Mouse (Mus musculus) myocyte (in vitro differentiated cells): ENCODE measurements around the gene Gfra1. TPM values are rescaled to one million over a fixed set of nuclear protein-coding genes. Genes with fewer than 3 reads are reported as not detected.

Experiments
- H3K27me3 ChIP-seq: one replicate; pipeline ENCODE4 v1.6.1; 2011; ENCODE audit not compliant: control insufficient read depth, insufficient read depth, insufficient read length
- H3K36me3 ChIP-seq: one replicate; pipeline ENCODE4 v1.6.1; 2011; ENCODE audit not compliant: control insufficient read depth, insufficient read depth
- H3K4me2 ChIP-seq: one replicate; pipeline ENCODE4 v1.6.1; 2011; ENCODE audit warnings: low read depth, control low read depth
- H3K4me3 ChIP-seq: one replicate; pipeline ENCODE4 v1.5.1; 2011; ENCODE audit warnings: mild to moderate bottlenecking, control low read depth, moderate library complexity
- H3K79me2 ChIP-seq: one replicate; pipeline ENCODE4 v1.6.1; 2011; ENCODE audit not compliant: control insufficient read depth, insufficient read depth
- H3ac ChIP-seq: one replicate; pipeline ENCODE4 v1.6.1; 2011; ENCODE audit not compliant: control insufficient read depth, insufficient read length
- CEBPB ChIP-seq: IDR thresholded peaks from 2 replicates; pipeline ENCODE4 v1.6.1; 2011; ENCODE audit warnings: mild to moderate bottlenecking, moderate library complexity; ENCODE audit not compliant: poor library complexity, insufficient read depth, severe bottlenecking
- E2F4 ChIP-seq: IDR thresholded peaks from one replicate; pipeline ENCODE4 v1.6.1; 2011; ENCODE audit warnings: mild to moderate bottlenecking, control low read depth, moderate library complexity; ENCODE audit not compliant: insufficient read depth
- MAX ChIP-seq: IDR thresholded peaks from one replicate; pipeline ENCODE4 v1.6.1; 2011; ENCODE audit warnings: low read depth, mild to moderate bottlenecking, control low read depth
- MYOD1 ChIP-seq, 3 experiments: IDR thresholded peaks; one replicate each; pipeline ENCODE4 v1.6.1; 2011; ENCODE audit warnings: control low read depth in 2 of 3, low read depth in 2 of 3, mild to moderate bottlenecking in 2 of 3, moderate library complexity in 1 of 3; ENCODE audit not compliant: insufficient read length in 2 of 3, control insufficient read depth in 1 of 3
- MYOG ChIP-seq, 3 experiments: IDR thresholded peaks; one replicate each; pipeline ENCODE4 v1.6.1; 2011; ENCODE audit warnings: control low read depth in 2 of 3, low read depth in 2 of 3, mild to moderate bottlenecking in 2 of 3; ENCODE audit not compliant: insufficient read length in 2 of 3, control insufficient read depth in 1 of 3, insufficient read depth in 1 of 3
- POLR2A ChIP-seq: IDR thresholded peaks from one replicate; pipeline ENCODE4 v1.6.1; 2011; ENCODE audit warnings: low read depth, mild to moderate bottlenecking, control low read depth, moderate library complexity; ENCODE audit not compliant: insufficient read length
- POLR2AphosphoS2 ChIP-seq: IDR thresholded peaks from one replicate; pipeline ENCODE4 v1.6.1; 2011; ENCODE audit warnings: low read depth, control low read depth; ENCODE audit not compliant: insufficient read length
- REST ChIP-seq: IDR thresholded peaks from one replicate; pipeline ENCODE4 v1.6.1; 2011; ENCODE audit warnings: mild to moderate bottlenecking, control low read depth, moderate library complexity; ENCODE audit not compliant: insufficient read depth, insufficient read length
- SRF ChIP-seq: IDR thresholded peaks from one replicate; pipeline ENCODE4 v1.6.1; 2011; ENCODE audit warnings: low read depth; ENCODE audit not compliant: control insufficient read depth, insufficient read length
- TCF12 ChIP-seq: IDR thresholded peaks from one replicate; pipeline ENCODE4 v1.6.1; 2011; ENCODE audit warnings: mild to moderate bottlenecking, control low read depth; ENCODE audit not compliant: poor library complexity, insufficient read depth, severe bottlenecking
- TCF3 ChIP-seq: IDR thresholded peaks from one replicate; pipeline ENCODE4 v1.6.1; 2011; ENCODE audit warnings: low read depth, control low read depth; ENCODE audit not compliant: insufficient read length
- USF1 ChIP-seq: IDR thresholded peaks from one replicate; pipeline ENCODE4 v1.6.1; 2011; ENCODE audit warnings: low read depth, mild to moderate bottlenecking, control low read depth, moderate library complexity
- polyA plus RNA-seq: library from polyadenylated mRNA; unstranded; fragments of >200 nt; fragmentation: generic; extraction: Trizol; gene quantifications from one replicate; pipeline ENCODE4 v1.2.1, GENCODE M21; 2012; ENCODE audit warnings: missing spikeins

The Gfra1 gene
- polyA plus RNA-seq, 1 experiment, result 4.6 TPM

DNA sequence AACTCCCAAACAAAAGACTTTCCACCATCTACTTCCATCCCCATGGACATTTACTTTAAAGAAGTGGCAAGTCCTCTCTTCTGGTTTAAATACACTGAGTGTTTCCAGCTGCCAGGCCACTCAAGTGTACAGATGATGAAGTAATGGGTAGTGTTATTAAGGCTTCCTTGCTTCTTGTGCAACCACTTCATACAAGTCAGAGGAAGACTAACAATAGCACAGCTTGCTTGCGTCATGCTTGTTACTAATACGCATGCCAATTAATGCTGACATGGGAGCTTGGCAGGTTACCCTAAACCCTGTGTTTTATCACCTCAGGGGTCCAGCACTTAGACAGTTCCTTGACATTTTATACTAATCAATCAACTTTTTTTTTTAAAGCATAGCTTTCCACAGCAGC is 196.5 kb downstream of the Gfra1 start:
- Histone ChIP-seq H3ac (no peak overlapping the region), H3K4me3 (no peak overlapping the region), H3K4me2 (no peak overlapping the region), H3K79me2 (no peaks in the 10 kb centered on the region), H3K27me3 (no peaks in the 10 kb centered on the region), H3K36me3 (no peaks in the 10 kb centered on the region)
- TF ChIP-seq TCF3 (no peak), E2F4 (no peak), MYOG (IDR thresholded peaks at IDR 0.05; ENCODE audit: control insufficient read depth in 1 of 3, insufficient read depth in 1 of 3, insufficient read length in 2 of 3, low read depth in 2 of 3) (no peak), USF1 (no peak), SRF (no peak), CEBPB (no peak), MAX (no peak), MYOD1 (IDR thresholded peaks at IDR 0.05; ENCODE audit: control insufficient read depth in 1 of 3, insufficient read length in 2 of 3, low read depth in 2 of 3) (no peak), POLR2A (no peak), REST (no peak), TCF12 (no peak)

DNA sequence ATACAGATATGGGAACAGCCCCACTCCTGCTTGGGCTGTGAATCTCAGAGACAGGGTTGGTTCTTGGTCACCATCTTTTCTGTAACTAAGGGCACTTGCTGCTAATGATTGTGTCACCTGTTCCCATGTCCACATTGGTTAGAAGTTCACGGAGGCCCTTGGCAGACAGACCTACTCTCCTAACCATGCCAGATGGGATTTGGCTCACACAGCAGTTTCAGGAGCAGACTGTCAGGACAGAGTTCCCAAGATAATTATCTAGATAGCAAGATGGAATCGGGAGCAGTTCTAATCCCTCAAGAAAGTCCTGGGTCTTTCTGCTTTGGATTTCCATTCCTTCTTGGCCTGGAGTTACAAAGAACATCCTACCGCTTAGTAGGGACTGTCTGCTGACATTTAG is 199.2 kb downstream of the Gfra1 start:
- Histone ChIP-seq H3K27me3 (no peaks in the 10 kb centered on the region), H3K4me2 (no peak overlapping the region), H3K4me3 (no peak overlapping the region), H3ac (no peak overlapping the region), H3K79me2 (no peaks in the 10 kb centered on the region), H3K36me3 (no peaks in the 10 kb centered on the region)
- TF ChIP-seq CEBPB (no peak), MAX (no peak), MYOD1 (IDR thresholded peaks at IDR 0.05; ENCODE audit: control insufficient read depth in 1 of 3, insufficient read length in 2 of 3, low read depth in 2 of 3) (no peak), POLR2A (no peak), REST (no peak), TCF3 (no peak), TCF12 (no peak), POLR2AphosphoS2 (no peak), USF1 (no peak), E2F4 (no peak), SRF (no peak), MYOG (IDR thresholded peaks at IDR 0.05; ENCODE audit: control insufficient read depth in 1 of 3, insufficient read depth in 1 of 3, insufficient read length in 2 of 3, low read depth in 2 of 3) (no peak)

DNA sequence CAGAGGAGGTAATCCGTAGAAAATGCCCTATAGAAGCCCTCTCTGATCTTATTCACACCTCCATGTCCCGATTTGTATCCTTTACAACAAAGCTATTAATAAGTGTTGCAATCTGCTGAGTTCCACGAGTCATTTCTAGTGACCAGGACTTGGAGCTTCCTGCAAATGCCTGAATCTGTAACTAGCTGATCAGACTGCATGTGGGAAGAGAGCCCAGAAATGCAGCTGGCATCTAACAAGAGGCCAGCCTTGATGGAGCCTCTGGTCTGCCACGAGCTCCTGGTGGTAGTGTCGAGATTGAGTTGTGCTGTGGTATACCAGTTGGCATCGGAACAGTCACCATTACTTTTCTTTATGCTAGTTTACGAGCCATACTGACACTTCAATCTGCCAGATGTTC is 200.3 kb downstream of the Gfra1 start:
- no peak overlapping the region for H3K4me3 ChIP-seq
- H3ac ChIP-seq, result no peak overlapping the region
- TF ChIP-seq CEBPB, result no peak
- no peak for TF ChIP-seq USF1
- TF ChIP-seq E2F4, result no peak
- no peak for TF ChIP-seq TCF3
- no peak for TF ChIP-seq MYOG (IDR thresholded peaks at IDR 0.05; ENCODE audit: control insufficient read depth in 1 of 3, insufficient read depth in 1 of 3, insufficient read length in 2 of 3, low read depth in 2 of 3)
- no peak for TF ChIP-seq MYOD1 (IDR thresholded peaks at IDR 0.05; ENCODE audit: control insufficient read depth in 1 of 3, insufficient read length in 2 of 3, low read depth in 2 of 3)
- no peak for TF ChIP-seq TCF12
- no peak for TF ChIP-seq MAX
- no peak for TF ChIP-seq SRF
- TF ChIP-seq REST, result no peak
- TF ChIP-seq POLR2A, result no peak
- no peak for TF ChIP-seq POLR2AphosphoS2
- no peaks in the 10 kb centered on the region for H3K79me2 ChIP-seq
- H3K27me3 ChIP-seq, result no peaks in the 10 kb centered on the region
- no peak overlapping the region for H3K4me2 ChIP-seq
- H3K36me3 ChIP-seq, result no peaks in the 10 kb centered on the region

DNA sequence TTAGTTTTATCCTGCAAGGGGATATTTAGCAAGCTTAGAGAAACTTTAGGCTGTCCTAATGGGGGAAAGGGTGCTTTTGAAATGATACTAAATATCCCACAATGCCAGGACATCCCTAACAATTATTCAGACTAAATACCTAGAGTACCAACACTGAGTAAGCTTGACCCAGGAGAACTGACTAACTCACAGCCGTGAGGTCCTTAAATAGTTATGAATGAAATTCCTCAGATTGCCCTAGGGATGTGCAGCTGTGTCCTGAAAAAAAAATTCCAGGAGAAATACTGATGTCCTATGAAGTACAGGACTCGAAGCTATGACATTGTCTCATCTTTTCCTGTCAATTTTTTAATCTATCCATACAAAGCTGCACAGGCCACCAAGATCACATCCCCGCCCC is 201.5 kb downstream of the Gfra1 start:
- H3ac ChIP-seq, result no peak overlapping the region
- no peaks in the 10 kb centered on the region for H3K27me3 ChIP-seq
- H3K4me2 ChIP-seq, result no peak overlapping the region
- TF ChIP-seq MAX (no peak), E2F4 (no peak), POLR2A (no peak), MYOG (IDR thresholded peaks at IDR 0.05; ENCODE audit: control insufficient read depth in 1 of 3, insufficient read depth in 1 of 3, insufficient read length in 2 of 3, low read depth in 2 of 3) (no peak), USF1 (no peak), TCF3 (no peak), TCF12 (no peak), SRF (no peak), CEBPB (no peak)
- no peaks in the 10 kb centered on the region for H3K79me2 ChIP-seq
- no peak overlapping the region for H3K4me3 ChIP-seq
- H3K36me3 ChIP-seq, result no peaks in the 10 kb centered on the region

DNA sequence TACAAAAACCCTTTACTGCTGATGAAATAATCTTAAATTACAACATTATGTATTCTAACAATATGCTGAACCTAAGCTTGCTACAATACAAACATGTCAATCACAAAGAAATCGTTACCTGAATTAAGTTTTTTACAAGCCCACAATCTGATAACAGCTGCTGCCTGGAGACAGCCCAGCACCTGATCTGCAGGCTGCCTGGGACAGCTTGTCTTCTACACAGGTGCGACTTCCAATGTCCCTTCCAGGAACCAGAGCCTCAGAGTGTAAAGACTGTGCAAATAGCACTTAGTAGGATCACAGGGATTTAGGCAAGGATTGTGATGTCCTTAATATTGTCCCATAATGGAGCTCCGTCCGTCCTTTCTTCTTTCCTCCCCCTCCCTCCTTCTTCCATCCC is 204.0 kb downstream of the Gfra1 start:
- no peaks in the 10 kb centered on the region for H3K79me2 ChIP-seq
- H3K4me3 ChIP-seq, result no peak overlapping the region
- H3K27me3 ChIP-seq, result no peaks in the 10 kb centered on the region
- H3ac ChIP-seq, result no peak overlapping the region
- no peak overlapping the region for H3K4me2 ChIP-seq
- TF ChIP-seq E2F4, result no peak
- no peak for TF ChIP-seq POLR2AphosphoS2
- no peak for TF ChIP-seq POLR2A
- no peak for TF ChIP-seq MAX
- TF ChIP-seq CEBPB, result no peak
- H3K36me3 ChIP-seq, result no peaks in the 10 kb centered on the region
